Mouse (Mus musculus): ENCODE measurements around the gene Hmga2.

The Hmga2 gene

DNA sequence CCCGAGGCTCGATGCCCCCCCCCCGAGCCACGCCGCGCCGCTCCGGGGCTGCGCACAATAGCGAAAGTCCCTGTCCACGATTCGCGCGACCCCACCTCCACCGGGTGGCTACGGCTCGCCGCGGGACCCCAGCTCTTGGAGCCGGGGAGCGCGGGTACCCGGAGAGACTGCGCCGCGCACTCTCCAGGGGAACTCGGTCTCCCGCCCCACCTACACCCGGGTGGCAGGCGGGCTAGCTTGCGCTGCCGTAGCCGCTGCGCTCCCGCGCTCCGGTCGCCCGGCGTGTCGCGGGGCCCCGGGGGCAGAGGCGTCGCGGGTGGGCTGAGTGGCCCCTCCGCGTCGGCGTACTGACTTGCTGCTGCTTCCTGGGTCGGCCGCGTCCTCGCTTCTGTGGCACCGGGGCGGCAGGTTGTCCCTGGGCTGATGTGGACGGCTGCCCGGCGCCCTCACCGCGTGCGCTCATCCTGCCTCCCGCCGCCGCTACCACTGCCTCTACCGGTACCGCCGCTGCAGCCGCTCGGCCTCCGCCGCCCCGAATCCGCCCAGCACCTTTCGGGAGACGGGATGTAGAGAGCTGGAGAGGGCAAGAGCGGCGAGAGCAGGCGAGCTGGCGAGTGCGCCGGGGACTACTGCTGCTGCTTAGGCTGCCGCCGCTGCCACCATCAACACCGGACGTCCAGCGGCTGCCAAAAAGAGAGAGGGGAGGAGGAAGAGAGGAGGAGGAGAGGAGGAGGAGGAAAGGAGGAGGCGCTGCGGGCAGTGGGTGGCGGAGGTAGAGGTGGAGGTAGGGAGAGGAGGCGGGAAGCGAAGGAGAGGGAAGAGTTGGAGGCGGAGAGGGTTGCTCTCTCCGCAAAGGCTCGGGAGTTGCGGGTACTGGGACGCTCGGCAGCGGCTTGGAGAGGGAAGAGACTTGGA, at the start of gene Hmga2:
Hmga2 (minus strand) TSS at position 869 of the 915 bp plus-strand sequence.
- ATAC-seq (ENCODE audit: insufficient number of reproducible peaks, low FRiP score, low TSS enrichment): no peak; the same call in 1 of the 2 replicates

DNA sequence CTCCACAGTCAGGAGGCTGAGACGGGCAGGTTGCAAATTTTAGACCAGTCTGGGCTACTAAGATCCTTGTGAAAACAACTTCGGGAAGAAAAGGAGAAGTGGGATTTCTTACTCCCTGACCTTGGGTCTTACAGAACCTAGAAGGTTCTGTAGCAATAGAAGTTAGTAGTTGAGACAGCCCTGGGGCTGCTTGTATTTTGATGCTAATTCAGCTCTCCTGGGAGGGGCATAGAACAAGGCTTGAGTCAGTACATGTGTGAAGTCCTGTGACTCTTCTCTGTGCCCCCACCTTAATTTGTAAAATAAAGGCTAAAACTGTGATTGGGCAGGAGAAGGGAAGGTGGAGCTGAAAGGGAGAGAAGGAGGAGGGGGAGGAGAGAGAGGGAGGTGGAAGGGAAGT, 46.7 kb upstream of the Hmga2 start:
- ATAC-seq (ENCODE audit: insufficient number of reproducible peaks, low FRiP score, low TSS enrichment): no peak

DNA sequence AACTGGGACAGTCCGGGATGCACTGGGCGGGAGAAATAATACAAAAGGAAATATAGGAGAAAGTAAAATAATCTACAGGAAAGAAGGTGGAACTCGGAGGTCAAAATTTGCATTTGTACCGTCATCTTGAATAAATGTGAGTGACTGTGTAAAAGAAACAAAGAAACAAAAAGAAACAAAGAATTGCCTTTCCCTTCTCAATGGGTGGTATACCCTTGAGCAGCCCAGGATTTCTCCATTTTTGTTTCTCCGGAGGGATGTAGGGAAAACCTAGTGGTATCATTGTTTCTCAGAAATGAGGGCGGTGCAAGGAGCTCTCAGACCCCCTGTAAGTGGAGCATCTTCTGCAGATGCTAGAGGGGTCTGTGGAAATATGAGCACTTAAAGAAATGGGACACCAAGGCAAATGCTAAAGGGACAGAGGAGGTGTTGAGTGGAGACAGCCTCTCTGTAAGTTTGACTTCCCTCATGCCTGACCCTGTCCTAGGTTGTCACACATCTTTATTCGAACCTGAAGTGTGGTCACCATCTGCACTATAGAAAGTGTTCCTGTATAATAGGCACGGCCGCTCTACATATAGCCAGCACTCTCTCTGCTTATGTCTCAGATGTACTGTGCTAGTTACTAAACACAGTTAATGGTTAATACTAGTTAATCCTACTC, 45.8 kb upstream of the Hmga2 start:
- ATAC-seq (ENCODE audit: insufficient number of reproducible peaks, low FRiP score, low TSS enrichment): no peak

DNA sequence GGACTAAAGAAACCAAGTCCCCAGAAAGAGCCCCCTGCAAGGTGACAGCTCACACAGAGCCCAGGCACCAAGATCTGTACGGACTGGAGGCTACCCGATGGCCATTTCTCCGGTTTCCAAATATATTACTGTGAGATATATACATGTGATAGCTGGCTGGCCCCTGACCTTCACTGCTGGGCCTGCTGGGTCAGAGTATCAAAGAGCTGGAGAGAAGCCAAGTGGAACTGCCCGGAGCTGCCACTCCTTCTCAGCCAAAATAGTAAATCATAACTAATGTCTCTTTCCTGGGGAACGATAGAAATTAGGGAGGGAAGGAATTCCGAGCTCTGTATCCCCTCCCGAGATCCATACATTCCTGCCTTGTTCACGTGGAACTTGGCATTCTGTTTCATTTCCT, 40.0 kb upstream of the Hmga2 start:
- no peak for ATAC-seq (ENCODE audit: insufficient number of reproducible peaks, low FRiP score, low TSS enrichment)

DNA sequence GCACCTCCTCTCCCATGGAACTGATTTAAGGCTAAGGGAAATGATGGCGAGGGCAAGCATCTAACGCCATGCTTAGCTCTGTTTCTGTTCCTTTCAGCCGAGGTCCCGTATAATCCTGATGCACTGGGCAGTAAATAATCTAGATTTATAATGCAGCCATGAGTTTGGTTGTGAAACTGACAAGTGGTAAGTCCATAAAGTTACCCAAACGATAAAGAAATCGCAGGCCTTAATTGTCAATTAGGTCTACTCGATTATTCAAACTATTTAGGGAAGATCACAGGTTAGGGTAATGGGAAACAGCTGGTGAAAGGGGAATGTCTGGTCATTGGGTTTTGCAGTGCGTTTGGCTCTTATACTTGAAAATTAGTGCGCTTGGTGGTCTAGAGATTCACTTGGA, 37.5 kb upstream of the Hmga2 start:
- ATAC-seq (ENCODE audit: insufficient number of reproducible peaks, low FRiP score, low TSS enrichment): no peak

DNA sequence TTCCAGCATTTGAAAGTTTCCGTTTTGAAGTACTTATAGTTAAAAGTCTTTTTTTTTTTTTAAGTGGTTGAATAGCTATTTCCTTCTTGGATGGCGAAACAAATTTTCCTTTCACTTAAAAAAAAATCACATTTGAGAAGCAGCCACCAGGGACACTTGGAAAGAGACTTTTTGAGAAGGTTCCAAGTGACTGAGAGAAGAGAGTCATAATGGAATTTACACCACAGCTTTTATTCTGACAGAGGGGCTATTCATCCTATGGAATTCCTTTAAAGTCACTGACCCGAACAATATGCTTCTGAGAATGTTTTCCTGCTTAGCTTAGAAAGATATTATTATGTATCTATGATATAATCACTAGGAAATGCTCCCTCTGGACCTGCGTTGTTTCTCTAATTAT, 36.7 kb upstream of the Hmga2 start:
- no peak for ATAC-seq (ENCODE audit: insufficient number of reproducible peaks, low FRiP score, low TSS enrichment)

DNA sequence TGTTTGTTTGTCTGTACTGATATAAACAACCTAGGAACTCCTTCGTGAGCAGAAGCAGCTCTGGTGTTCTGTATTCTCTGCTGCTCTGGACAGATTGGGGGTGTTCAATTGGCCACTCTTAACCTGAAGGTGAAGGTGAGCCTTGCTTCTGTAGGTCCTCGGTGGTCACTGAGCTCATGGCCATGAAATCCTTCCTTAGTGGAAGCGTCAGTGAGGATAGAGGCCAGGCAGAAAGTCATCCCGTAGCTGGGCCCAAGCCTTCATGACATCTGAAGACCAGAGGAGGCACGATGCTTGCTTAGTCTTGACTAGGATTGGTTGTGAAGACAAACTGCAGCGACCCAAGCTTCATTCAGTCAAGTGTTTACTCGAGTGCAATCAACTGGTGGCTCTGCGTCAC, 35.9 kb upstream of the Hmga2 start:
- no peak for ATAC-seq (ENCODE audit: insufficient number of reproducible peaks, low FRiP score, low TSS enrichment)

DNA sequence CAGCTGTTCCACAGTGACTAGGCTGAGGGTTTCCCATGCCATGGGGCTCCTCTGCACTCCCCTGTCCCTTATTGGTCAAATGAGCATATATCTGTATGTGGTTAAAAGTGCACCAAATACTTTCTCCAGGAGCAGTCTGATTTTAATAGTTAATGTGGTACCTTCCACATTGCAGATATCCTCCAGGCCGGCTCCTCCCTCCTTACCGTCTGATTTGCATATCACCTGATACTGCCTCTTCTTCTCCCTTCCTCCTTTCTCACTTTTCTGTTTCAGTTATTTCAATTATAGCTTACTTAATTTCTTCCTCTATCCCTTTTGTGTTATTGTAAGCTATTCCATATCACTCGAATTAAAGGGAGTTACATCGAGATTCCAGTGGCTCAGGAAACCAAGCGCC, 27.7 kb upstream of the Hmga2 start:
- ATAC-seq (ENCODE audit: insufficient number of reproducible peaks, low FRiP score, low TSS enrichment): no peak

DNA sequence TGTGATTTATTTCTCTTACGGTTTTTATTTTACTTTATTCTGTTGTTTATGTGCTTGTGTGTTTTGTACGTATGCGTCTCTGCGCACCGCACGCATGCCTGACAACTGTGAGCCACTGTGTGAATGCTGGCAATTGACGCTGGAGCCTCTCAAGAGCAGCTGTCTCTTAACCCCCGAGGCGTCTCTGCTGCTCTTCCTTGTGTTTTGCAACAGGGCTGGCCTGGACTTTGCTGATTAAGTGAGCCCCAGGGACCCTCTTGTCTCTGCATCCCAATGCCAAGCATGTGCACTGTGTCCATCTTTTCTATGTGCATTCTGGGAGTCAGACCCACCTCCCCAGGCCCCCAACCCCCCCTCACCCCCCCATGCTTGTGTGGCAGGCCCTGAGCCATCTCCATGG, 24.5 kb upstream of the Hmga2 start:
- ATAC-seq (ENCODE audit: insufficient number of reproducible peaks, low FRiP score, low TSS enrichment): no peak

DNA sequence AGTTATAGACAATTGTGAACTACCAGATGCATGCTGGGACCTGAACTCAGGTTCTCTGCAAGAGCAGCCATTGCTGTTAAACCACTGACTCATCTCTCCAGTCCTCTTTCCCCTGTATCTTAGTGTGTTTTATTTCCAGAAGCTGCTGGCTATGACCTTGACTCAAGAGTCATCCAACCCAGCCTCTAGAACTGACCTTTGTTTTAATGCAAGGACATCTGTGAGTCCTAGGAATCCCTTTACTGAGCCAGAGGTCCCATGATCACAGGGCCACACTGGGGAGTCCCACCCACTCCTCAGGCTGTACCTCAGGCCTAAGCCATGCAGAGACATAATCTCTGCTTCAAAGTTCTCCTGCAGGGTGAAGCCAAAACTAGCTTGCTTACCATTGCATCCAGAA, 21.8 kb upstream of the Hmga2 start:
- ATAC-seq (ENCODE audit: insufficient number of reproducible peaks, low FRiP score, low TSS enrichment): no peak

DNA sequence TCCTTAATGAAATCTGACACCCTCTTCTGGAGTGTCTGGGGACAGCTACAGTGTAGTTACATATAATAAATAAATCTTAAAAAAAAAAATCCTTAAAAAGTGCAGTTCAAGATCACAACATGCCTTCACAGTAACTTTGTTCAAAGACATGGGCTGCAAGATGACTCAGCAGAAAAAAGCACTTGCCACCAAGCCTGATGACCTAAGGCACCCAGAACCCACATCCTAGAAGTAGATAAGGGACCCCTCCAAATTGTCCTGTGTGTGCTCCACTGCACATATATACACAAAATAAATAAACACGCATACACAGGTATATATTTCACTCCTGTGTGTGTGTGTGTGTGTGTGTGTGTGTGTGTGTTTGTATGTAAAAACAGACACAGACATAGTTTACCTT, 18.4 kb upstream of the Hmga2 start:
- ATAC-seq (ENCODE audit: insufficient number of reproducible peaks, low FRiP score, low TSS enrichment): no peak

DNA sequence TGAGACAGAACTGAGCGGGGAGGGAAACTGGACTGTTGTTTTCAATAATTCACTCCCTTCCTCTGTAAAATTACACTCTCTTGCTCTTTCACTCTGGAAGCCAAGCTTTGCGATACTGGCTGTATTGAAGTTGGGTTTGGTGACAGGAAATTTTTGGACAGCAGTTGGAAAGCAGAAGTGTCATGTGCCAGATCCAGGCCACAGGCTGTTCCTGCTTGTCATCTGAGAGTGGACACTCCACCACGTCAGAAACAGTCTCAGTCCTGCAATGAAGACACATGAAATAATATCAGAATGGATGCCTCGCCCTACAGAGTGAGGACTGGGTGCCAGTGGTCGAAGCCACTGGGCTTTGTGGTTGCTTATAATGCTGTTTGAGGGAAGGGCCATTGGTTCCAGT, 15.2 kb upstream of the Hmga2 start:
- no peak for ATAC-seq (ENCODE audit: insufficient number of reproducible peaks, low FRiP score, low TSS enrichment)

DNA sequence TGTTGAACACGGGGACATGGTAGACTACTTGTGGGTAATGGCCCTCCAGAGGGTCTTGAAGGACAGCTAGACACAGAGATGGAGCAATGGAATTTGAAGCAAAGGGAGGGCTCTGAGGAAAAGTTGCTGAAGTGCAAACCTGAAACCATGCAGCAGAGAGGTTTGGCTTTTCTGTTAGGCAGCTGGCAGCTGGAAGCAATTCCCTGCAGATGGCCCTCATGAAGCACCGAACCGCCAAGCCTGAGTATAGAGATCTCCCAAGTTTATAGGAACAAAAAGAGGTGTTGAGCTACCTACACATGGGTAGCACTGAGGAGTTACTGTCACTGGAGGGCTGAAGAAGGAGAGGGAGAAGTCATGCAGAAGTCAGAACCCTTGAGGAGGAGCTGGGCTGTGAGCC, 13.3 kb upstream of the Hmga2 start:
- no peak for ATAC-seq (ENCODE audit: insufficient number of reproducible peaks, low FRiP score, low TSS enrichment)

DNA sequence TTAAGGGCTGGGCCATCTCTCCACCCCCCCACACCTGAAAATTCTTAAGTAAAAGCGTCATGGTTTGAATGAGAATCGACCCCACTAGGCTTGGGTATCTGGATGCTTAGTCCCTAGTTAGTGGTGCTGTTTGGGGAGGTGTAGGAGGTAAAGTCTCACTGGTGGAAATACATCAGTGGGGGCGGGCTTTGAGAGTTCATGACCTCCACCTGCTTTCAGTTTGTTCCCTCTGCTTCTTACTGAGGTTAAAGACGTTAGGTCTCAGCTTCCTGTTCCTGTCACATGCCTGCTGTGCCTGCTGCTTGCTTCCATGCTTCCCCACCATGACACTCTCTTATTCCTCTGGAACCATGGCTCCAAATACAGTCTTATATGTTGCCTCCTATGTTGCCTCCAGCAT, 12.3 kb upstream of the Hmga2 start:
- ATAC-seq (ENCODE audit: insufficient number of reproducible peaks, low FRiP score, low TSS enrichment): no peak

DNA sequence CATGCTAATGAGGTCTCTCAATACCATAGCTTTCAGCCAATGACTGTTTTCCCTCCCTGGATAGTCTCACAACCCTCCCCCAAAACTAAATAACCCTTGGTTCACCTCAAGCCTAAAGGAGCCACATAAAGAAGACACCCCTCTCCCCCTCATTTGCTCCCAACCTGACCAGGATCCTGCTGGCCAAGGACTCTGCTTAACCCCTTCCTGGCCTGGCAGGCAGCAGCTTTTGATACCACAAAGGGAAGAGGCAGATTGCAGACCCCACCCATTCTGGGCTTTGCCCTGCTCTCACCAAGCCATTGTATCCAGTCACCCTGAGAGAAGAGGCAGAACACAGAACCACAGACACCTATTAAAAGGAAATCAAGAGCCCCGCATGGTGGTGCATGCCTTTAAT, 11.6 kb upstream of the Hmga2 start:
- no peak for ATAC-seq (ENCODE audit: insufficient number of reproducible peaks, low FRiP score, low TSS enrichment)

DNA sequence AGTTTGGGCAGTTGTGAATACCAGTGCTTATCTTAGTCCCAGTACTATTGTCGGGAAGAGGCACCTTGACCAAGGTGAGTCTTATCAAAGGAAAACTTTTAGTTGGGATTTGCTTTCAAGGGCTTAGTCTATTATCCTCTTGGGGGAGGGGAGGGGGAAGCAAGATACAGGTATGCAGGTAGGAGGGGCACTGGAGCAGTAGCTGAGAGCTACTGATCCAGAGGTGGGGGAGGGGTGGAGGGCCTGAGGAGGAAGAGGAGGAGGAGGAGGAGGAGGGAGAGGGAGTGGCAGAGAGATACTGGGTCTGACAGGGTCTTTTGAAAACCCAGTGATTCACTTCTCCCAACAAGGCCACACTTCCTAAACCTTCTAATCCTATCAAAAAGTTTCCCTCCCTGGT, 9.2 kb upstream of the Hmga2 start:
- no peak for ATAC-seq (ENCODE audit: insufficient number of reproducible peaks, low FRiP score, low TSS enrichment)

DNA sequence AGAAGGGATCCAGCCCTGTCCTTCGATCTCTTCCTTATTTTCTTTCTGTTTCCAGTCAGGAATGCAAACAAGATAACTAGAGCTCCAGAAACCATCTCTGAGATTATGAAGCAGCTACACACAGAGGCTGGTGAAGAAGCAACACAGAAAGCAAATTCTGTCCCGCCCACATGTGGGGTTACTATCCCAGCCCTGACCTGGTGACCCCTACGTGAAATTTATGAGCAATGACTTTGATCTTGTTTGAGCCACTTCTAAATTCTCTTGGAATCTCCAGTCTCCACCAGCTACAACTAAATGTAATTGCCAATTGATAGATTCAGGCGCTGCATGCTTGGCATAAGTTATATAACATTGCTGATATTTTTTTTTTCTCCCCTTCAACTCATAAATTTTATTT, 7.9 kb upstream of the Hmga2 start:
- no peak for ATAC-seq (ENCODE audit: insufficient number of reproducible peaks, low FRiP score, low TSS enrichment)

DNA sequence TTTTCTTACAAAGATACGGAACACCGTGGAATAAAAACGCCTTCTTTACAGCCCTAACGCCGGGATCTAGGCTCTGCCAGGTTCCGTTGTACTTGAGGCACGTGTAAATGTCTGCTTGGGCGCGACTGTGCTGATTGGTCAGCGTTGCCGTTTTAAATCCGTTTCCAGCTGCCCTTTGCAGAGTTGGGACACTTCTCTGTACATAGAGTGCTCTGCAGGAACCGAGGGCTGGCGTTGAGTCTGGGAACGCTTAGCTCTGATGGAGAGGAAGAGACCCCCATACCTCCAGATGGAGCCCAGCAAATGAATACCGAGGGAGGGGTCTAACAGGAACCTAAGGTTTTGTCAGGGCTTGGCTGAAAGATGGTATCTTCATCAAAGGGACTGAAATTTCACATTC, 1.9 kb upstream of the Hmga2 start:
- no peak for ATAC-seq (ENCODE audit: insufficient number of reproducible peaks, low FRiP score, low TSS enrichment)

DNA sequence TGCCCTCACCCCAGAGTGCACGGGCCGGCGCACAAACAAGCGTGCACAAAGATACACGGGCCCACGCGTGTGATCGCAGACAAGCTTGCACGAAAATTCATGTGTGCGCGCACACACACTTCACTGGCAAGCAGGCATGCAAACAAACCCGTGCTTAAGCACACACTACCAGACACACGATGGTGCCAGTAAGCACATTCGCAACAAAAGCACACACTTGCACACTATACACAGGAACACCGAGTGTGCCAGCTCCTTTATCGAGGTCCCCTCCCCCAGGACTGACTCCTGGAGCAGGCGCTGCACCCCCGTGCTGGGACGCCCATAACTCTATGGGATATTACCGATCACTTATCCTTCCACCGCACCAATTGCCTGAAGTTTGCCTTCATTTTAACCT, 1.2 kb upstream of the Hmga2 start:
- no peak for ATAC-seq (ENCODE audit: insufficient number of reproducible peaks, low FRiP score, low TSS enrichment)

DNA sequence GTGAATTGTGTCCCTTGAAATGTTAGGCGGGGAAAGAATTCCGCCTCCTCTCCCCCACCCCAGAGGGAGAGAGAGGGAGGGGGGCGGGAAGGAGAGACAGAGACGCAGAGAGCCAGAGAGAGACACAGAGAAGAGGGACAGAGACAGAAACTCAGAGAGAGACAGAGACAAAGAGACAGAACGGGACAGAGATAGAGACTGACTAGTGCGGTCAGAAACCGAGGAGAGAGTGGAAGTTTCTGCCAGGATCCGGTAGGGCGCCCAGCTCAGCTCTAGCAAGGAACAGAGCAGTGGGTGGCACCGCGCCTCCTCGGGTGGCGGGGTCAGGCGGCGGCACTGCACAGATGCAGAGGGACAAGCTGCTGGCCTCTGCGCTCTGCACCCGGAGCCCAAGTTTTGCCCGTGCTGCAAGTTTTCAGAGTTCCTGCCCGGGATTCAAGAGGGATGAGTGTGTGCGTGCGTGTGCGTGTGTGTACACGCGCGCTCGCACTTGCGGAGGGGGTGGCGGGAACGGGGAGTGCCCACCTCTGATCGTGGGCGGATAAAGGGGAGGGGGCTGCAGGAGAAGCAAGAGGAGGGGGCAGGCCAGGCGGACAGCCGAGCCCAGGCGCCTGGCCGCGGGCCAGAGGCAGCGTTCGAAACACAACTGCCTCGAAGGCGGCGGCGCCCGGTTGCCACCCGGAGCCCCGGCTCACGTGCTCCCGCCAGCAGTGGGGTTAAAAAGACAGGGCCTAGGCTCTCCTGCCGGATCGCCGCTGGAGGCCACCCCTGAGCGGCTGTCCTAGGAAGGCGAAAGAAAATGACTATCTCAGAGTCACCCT, 457 bp upstream of the Hmga2 start:
- ATAC-seq (ENCODE audit: insufficient number of reproducible peaks, low FRiP score, low TSS enrichment): peak; percentile 26; the same call in 1 of the 2 replicates

DNA sequence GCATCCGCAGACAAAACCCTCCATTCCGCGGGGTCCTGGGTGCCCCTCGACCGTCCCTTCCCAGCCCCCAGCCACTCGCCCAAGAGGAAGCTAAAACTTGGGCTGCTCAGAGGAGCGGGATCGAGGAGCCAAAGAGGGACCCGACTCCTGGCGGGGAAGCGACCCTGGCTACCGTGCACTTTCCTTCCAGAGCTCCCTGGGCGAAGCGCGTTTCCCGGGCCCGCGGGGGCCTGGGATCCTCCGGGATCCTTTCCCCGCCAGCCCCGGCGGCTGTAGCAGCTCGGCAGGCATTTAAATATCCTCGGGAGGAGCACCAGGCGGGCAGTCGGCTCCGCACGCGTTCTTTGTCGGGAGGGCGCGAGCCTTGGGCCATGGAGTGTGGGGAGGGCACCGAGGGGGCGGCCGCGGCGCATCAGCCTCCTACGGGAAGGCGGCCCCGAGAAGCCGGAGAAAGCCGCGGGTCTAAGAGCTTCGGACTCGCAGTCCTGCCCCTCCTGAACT, 1.2 kb downstream of the Hmga2 start:
- no peak for ATAC-seq (ENCODE audit: insufficient number of reproducible peaks, low FRiP score, low TSS enrichment)

Data from cerebellum, adult (tissue).